Mouse (Mus musculus) embryonic facial prominence, embryonic 10.5 days (tissue): ENCODE measurements around the gene Kcnj6. TPM values are rescaled to one million over a fixed set of nuclear protein-coding genes. Genes with fewer than 3 reads are reported as not detected.

Experiments used
- DNase-seq: peaks from one replicate; pipeline ENCODE4 v3.0.0-alpha.2; 2017; ENCODE audit warnings: low spot score
- H3K27ac ChIP-seq: fragments of 300-500 bp; sonication (generic); replicated peaks from 2 replicates; pipeline ENCODE4 v1.5.1; 2016; ENCODE audit warnings: mild to moderate bottlenecking
- H3K27me3 ChIP-seq: fragments of 300-500 bp; sonication (generic); replicated peaks from 2 replicates; pipeline ENCODE4 v1.6.1; 2016; ENCODE audit warnings: low read depth, mild to moderate bottlenecking; ENCODE audit not compliant: poor library complexity, severe bottlenecking
- H3K36me3 ChIP-seq: fragments of 300-500 bp; sonication (generic); replicated peaks from 2 replicates; pipeline ENCODE4 v1.6.1; 2016; ENCODE audit warnings: mild to moderate bottlenecking, moderate library complexity
- H3K4me1 ChIP-seq: fragments of 300-500 bp; sonication (generic); 2 replicates; pipeline ENCODE4 v1.6.1; 2016
- H3K4me3 ChIP-seq: fragments of 300-500 bp; sonication (generic); 2 replicates; pipeline ENCODE4 v1.5.1; 2016; ENCODE audit warnings: mild to moderate bottlenecking, moderate library complexity
- H3K9me3 ChIP-seq: fragments of 300-500 bp; sonication (generic); 2 replicates; pipeline ENCODE4 v1.6.1; 2016; ENCODE audit warnings: mild to moderate bottlenecking
- WGBS: fragments of 180-500 bp; shearing (Covaris S2); methylation state at CpG from one replicate; pipeline ENCODE4 v1.1.7; 2016; 5-methylcytosine and 5-hydroxymethylcytosine counted together
- polyA plus RNA-seq: library from polyadenylated mRNA; unstranded; fragments of >200 nt; fragmentation: Nextera tagmentation; extraction: Ambion mirVana; gene quantifications from 2 replicates; pipeline ENCODE4 v1.2.1, GENCODE M21; 2016

Gene Kcnj6
- 0.22 TPM in 1 of 2 replicates, not detected in the other for polyA plus RNA-seq

- Histone ChIP-seq H3K27me3 (peaks cover 41% of the 10 kb centered on the region), H3K4me3 (peak within 1 kb of the TSS; percentile 54), H3K36me3 (no peaks in the 10 kb centered on the region), H3K4me1 (peaks cover 23% of the 10 kb centered on the region), H3K27ac (no peak within 1 kb of the TSS), H3K9me3 (no peaks in the 10 kb centered on the region)
- peak; percentile 72 for DNase-seq
- under 1% methylated on average over 43 of the region's 43 CpGs for WGBS
Measured at GRCm38 (mm10) chr16:94997340-94997849, at the start of gene Kcnj6. Kcnj6 (minus strand) TSS chr16:94997701.

GRCm38 (mm10) chr16:95009937-95010336, 12.4 kb upstream of the Kcnj6 start:
- WGBS: 86% methylated on average over 3 of the region's 3 CpGs
- Histone ChIP-seq H3K36me3 (no peaks in the 10 kb centered on the region), H3K27me3 (no peaks in the 10 kb centered on the region), H3K4me3 (no peak overlapping the region), H3K9me3 (no peaks in the 10 kb centered on the region), H3K27ac (no peak overlapping the region), H3K4me1 (no peaks in the 10 kb centered on the region)
- no peak for DNase-seq

- WGBS: 36% methylated on average over 8 of the region's 8 CpGs
- Histone ChIP-seq H3K27ac (no peak overlapping the region), H3K4me1 (no peaks in the 10 kb centered on the region), H3K9me3 (no peaks in the 10 kb centered on the region), H3K36me3 (no peaks in the 10 kb centered on the region), H3K27me3 (no peaks in the 10 kb centered on the region), H3K4me3 (no peak overlapping the region)
- peak; percentile 52 for DNase-seq
Measured at GRCm38 (mm10) chr16:95004599-95004998, 7.1 kb upstream of the Kcnj6 start.

GRCm38 (mm10) chr16:94999551-94999950, 2.0 kb upstream of the Kcnj6 start:
- no peaks in the 10 kb centered on the region for H3K36me3 ChIP-seq
- H3K4me1 ChIP-seq: peaks cover 22% of the 10 kb centered on the region
- no peak overlapping the region for H3K4me3 ChIP-seq
- no peak for DNase-seq
- H3K27ac ChIP-seq: no peak overlapping the region
- no peaks in the 10 kb centered on the region for H3K9me3 ChIP-seq
- 74% methylated on average over 5 of the region's 5 CpGs for WGBS
- H3K27me3 ChIP-seq: peaks cover 41% of the 10 kb centered on the region

- Histone ChIP-seq H3K4me1 (peaks cover 23% of the 10 kb centered on the region), H3K4me3 (no peak overlapping the region), H3K27me3 (peaks cover 41% of the 10 kb centered on the region), H3K36me3 (no peaks in the 10 kb centered on the region), H3K27ac (no peak overlapping the region), H3K9me3 (no peaks in the 10 kb centered on the region)
- DNase-seq: no peak
- 54% methylated on average over 3 of the region's 3 CpGs for whole genome bisulfite sequencing
Measured at GRCm38 (mm10) chr16:94999019-94999418, 1.5 kb upstream of the Kcnj6 start.

- 12% methylated on average over 16 of the region's 16 CpGs for WGBS
- H3K36me3 ChIP-seq: no peaks in the 10 kb centered on the region
- peaks cover 41% of the 10 kb centered on the region for H3K27me3 ChIP-seq
- H3K9me3 ChIP-seq: no peaks in the 10 kb centered on the region
- H3K4me3 ChIP-seq: peak overlapping the region; percentile 54
- H3K27ac ChIP-seq: no peak overlapping the region
- no peak for DNase-seq
- H3K4me1 ChIP-seq: peaks cover 23% of the 10 kb centered on the region
Measured at GRCm38 (mm10) chr16:94996791-94997281, 665 bp downstream of the Kcnj6 start.

- H3K4me1 ChIP-seq: peaks cover 23% of the 10 kb centered on the region
- WGBS: 16% methylated on average over 13 of the region's 13 CpGs
- H3K27ac ChIP-seq: no peak overlapping the region
- peaks cover 41% of the 10 kb centered on the region for H3K27me3 ChIP-seq
- DNase-seq: peak; percentile 82
- no peaks in the 10 kb centered on the region for H3K9me3 ChIP-seq
- H3K4me3 ChIP-seq: no peak overlapping the region
- H3K36me3 ChIP-seq: no peaks in the 10 kb centered on the region
Measured at GRCm38 (mm10) chr16:94995542-94996131, 1.9 kb downstream of the Kcnj6 start.

GRCm38 (mm10) chr16:94994924-94995323, 2.6 kb downstream of the Kcnj6 start:
- Histone ChIP-seq H3K27me3 (peaks cover 41% of the 10 kb centered on the region), H3K9me3 (no peaks in the 10 kb centered on the region), H3K36me3 (no peaks in the 10 kb centered on the region), H3K27ac (no peak overlapping the region), H3K4me3 (no peak overlapping the region), H3K4me1 (peaks cover 23% of the 10 kb centered on the region)
- 51% methylated on average over 4 of the region's 4 CpGs for WGBS
- DNase-seq: no peak

GRCm38 (mm10) chr16:94994148-94994547, 3.4 kb downstream of the Kcnj6 start:
- H3K36me3 ChIP-seq: no peaks in the 10 kb centered on the region
- no peak overlapping the region for H3K27ac ChIP-seq
- peaks cover 41% of the 10 kb centered on the region for H3K27me3 ChIP-seq
- WGBS: 78% methylated on average over 3 of the region's 3 CpGs
- no peak overlapping the region for H3K4me3 ChIP-seq
- peaks cover 23% of the 10 kb centered on the region for H3K4me1 ChIP-seq
- DNase-seq: no peak
- H3K9me3 ChIP-seq: no peaks in the 10 kb centered on the region

- Histone ChIP-seq H3K36me3 (no peaks in the 10 kb centered on the region), H3K9me3 (0 out of 2 replicates have a peak, but pooled peaks cover 5% of the 10 kb centered on the region), H3K4me1 (peaks cover 5% of the 10 kb centered on the region; the same call in 1 of the 2 replicates), H3K27me3 (peaks cover 4% of the 10 kb centered on the region; the same call in 1 of the 2 replicates), H3K4me3 (no peak overlapping the region), H3K27ac (no peak overlapping the region)
- WGBS: 85% methylated on average over 2 of the region's 2 CpGs
- DNase-seq: no peak
Measured at GRCm38 (mm10) chr16:94990114-94990513, 7.4 kb downstream of the Kcnj6 start.

GRCm38 (mm10) chr16:94986731-94987130, 10.8 kb downstream of the Kcnj6 start:
- H3K4me1 ChIP-seq: no peaks in the 10 kb centered on the region

GRCm38 (mm10) chr16:94984263-94984662, 13.2 kb downstream of the Kcnj6 start:
- Histone ChIP-seq H3K27ac (no peak overlapping the region), H3K4me3 (no peak overlapping the region), H3K9me3 (0 out of 2 replicates have a peak, but pooled peaks cover 5% of the 10 kb centered on the region), H3K4me1 (no peaks in the 10 kb centered on the region), H3K27me3 (no peaks in the 10 kb centered on the region), H3K36me3 (no peaks in the 10 kb centered on the region)
- no peak for DNase-seq
- 93% methylated on average over 3 of the region's 3 CpGs for WGBS

More at GRCm38 (mm10) chr16:94986731-94987130, 10.8 kb downstream of the Kcnj6 start:
- DNase-seq: no peak
- Histone ChIP-seq H3K4me3 (no peak overlapping the region), H3K27me3 (no peaks in the 10 kb centered on the region), H3K9me3 (0 out of 2 replicates have a peak, but pooled peaks cover 5% of the 10 kb centered on the region), H3K27ac (no peak overlapping the region), H3K36me3 (no peaks in the 10 kb centered on the region)
- WGBS: 75% methylated on average over 9 of the region's 9 CpGs

- no peaks in the 10 kb centered on the region for H3K4me1 ChIP-seq
- H3K27me3 ChIP-seq: no peaks in the 10 kb centered on the region
- WGBS: 90% methylated on average over 2 of the region's 2 CpGs
Measured at GRCm38 (mm10) chr16:94980374-94980773, 17.1 kb downstream of the Kcnj6 start.

More at GRCm38 (mm10) chr16:94980374-94980773, 17.1 kb downstream of the Kcnj6 start:
- no peak for DNase-seq
- H3K4me3 ChIP-seq: no peak overlapping the region
- H3K9me3 ChIP-seq: no peaks in the 10 kb centered on the region
- H3K36me3 ChIP-seq: no peaks in the 10 kb centered on the region
- no peak overlapping the region for H3K27ac ChIP-seq
